Mouse (Mus musculus) hindbrain, embryonic 15.5 days (tissue): ENCODE data around the gene Map1b. TPM values are rescaled to one million over a fixed set of nuclear protein-coding genes. Genes with fewer than 3 reads are reported as not detected.

Source experiments
- polyA plus RNA-seq: library from polyadenylated mRNA; unstranded; fragments of >200 nt; fragmentation: Nextera tagmentation; extraction: Ambion mirVana; gene quantifications from 2 replicates; pipeline ENCODE4 v1.2.1, GENCODE M21; 2015

The Map1b gene
- polyA plus RNA-seq, 1 experiment from 2014 or later, result 2,064 TPM

Other genes with a start within 250 kb of the Map1b start
- 53.1 and 53.6 TPM in 2 replicates for gene Ptcd2, start 171.8 kb downstream of the Map1b start, polyA plus RNA-seq
- gene Mrps27, start 171.8 kb downstream of the Map1b start, polyA plus RNA-seq, result 43.1 and 44.6 TPM in 2 replicates